Mouse (Mus musculus): Measurements from ENCODE around the gene Herc4. TPM values are rescaled to one million over a fixed set of nuclear protein-coding genes. Genes with fewer than 3 reads are reported as not detected.

Gene Herc4
- polyA plus RNA-seq, 1 experiment from 2014 or later: 42.9 TPM

- no peak overlapping the region for H3K4me2 ChIP-seq
- ATAC-seq (ENCODE audit: insufficient number of reproducible peaks, insufficient read depth, low FRiP score, low TSS enrichment, low read depth): no peak
- no peak overlapping the region for H3K4me3 ChIP-seq (replicated peaks)
- H3K9ac ChIP-seq (replicated peaks): no peak overlapping the region
- peaks cover 17% of the 10 kb centered on the region for H3K36me3 ChIP-seq
- H3K4me1 ChIP-seq (replicated peaks): no peaks in the 10 kb centered on the region
- H3K9me3 ChIP-seq: no peaks in the 10 kb centered on the region
- WGBS: 86% methylated on average over 3 of the region's 3 CpGs
- H3K27ac ChIP-seq: no peak overlapping the region
- no peaks in the 10 kb centered on the region for H3K27me3 ChIP-seq
These were observed 15.1 kb downstream of the Herc4 start for GRCm38 (mm10) chr10:63258696-63259095.

- WGBS: 89% methylated on average over 3 of the region's 3 CpGs
- Histone ChIP-seq H3K4me2 (no peak overlapping the region), H3K4me1 (replicated peaks) (no peaks in the 10 kb centered on the region), H3K9ac (replicated peaks) (no peak overlapping the region), H3K4me3 (replicated peaks) (no peak overlapping the region), H3K9me3 (no peaks in the 10 kb centered on the region), H3K27ac (no peak overlapping the region), H3K36me3 (peaks cover 18% of the 10 kb centered on the region), H3K27me3 (no peaks in the 10 kb centered on the region)
- no peak for ATAC-seq (ENCODE audit: insufficient number of reproducible peaks, insufficient read depth, low FRiP score, low TSS enrichment, low read depth)
These were observed 15.7 kb downstream of the Herc4 start for GRCm38 (mm10) chr10:63259340-63259739.

- Histone ChIP-seq H3K9ac (replicated peaks) (no peak overlapping the region), H3K36me3 (peaks cover 64% of the 10 kb centered on the region), H3K4me2 (no peak overlapping the region), H3K4me1 (replicated peaks) (no peaks in the 10 kb centered on the region), H3K27me3 (no peaks in the 10 kb centered on the region), H3K4me3 (replicated peaks) (no peak overlapping the region), H3K27ac (no peak overlapping the region), H3K9me3 (peaks cover 5% of the 10 kb centered on the region; the same call in 1 of the 2 replicates)
- no peak for ATAC-seq (ENCODE audit: insufficient number of reproducible peaks, insufficient read depth, low FRiP score, low TSS enrichment, low read depth)
- WGBS: 92% methylated on average over 2 of the region's 2 CpGs
These were observed 24.3 kb downstream of the Herc4 start for GRCm38 (mm10) chr10:63267941-63268340.

GRCm38 (mm10) chr10:63272401-63272800 is 28.8 kb downstream of the Herc4 start:
- ATAC-seq (ENCODE audit: insufficient number of reproducible peaks, insufficient read depth, low FRiP score, low TSS enrichment, low read depth): no peak
- H3K36me3 ChIP-seq: peaks cover 65% of the 10 kb centered on the region

GRCm38 (mm10) chr10:63272868-63273267 is 29.3 kb downstream of the Herc4 start:
- H3K9ac ChIP-seq (replicated peaks): no peak overlapping the region
- H3K36me3 ChIP-seq: peaks cover 66% of the 10 kb centered on the region
- no peaks in the 10 kb centered on the region for H3K9me3 ChIP-seq
- H3K4me1 ChIP-seq (replicated peaks): no peaks in the 10 kb centered on the region
- no peak overlapping the region for H3K4me3 ChIP-seq (replicated peaks)
- no peak overlapping the region for H3K4me2 ChIP-seq
- H3K27ac ChIP-seq: no peak overlapping the region
- H3K27me3 ChIP-seq: no peaks in the 10 kb centered on the region
- no peak for ATAC-seq (ENCODE audit: insufficient number of reproducible peaks, insufficient read depth, low FRiP score, low TSS enrichment, low read depth)
- WGBS: 94% methylated on average over 5 of the region's 5 CpGs

More at GRCm38 (mm10) chr10:63272401-63272800, 28.8 kb downstream of the Herc4 start:
- H3K4me2 ChIP-seq: no peak overlapping the region
- no peak overlapping the region for H3K9ac ChIP-seq (replicated peaks)
- no peaks in the 10 kb centered on the region for H3K27me3 ChIP-seq
- H3K9me3 ChIP-seq: no peaks in the 10 kb centered on the region
- H3K27ac ChIP-seq: no peak overlapping the region
- H3K4me3 ChIP-seq (replicated peaks): no peak overlapping the region
- no peaks in the 10 kb centered on the region for H3K4me1 ChIP-seq (replicated peaks)

GRCm38 (mm10) chr10:63277010-63277409 is 33.4 kb downstream of the Herc4 start:
- Histone ChIP-seq H3K4me3 (replicated peaks) (no peak overlapping the region), H3K4me1 (replicated peaks) (no peaks in the 10 kb centered on the region), H3K27ac (no peak overlapping the region), H3K9ac (replicated peaks) (no peak overlapping the region), H3K36me3 (peaks cover 71% of the 10 kb centered on the region), H3K27me3 (no peaks in the 10 kb centered on the region), H3K9me3 (no peaks in the 10 kb centered on the region), H3K4me2 (no peak overlapping the region)
- ATAC-seq (ENCODE audit: insufficient number of reproducible peaks, insufficient read depth, low FRiP score, low TSS enrichment, low read depth): no peak
- 95% methylated on average over 3 of the region's 3 CpGs for WGBS

GRCm38 (mm10) chr10:63279851-63280250 is 36.2 kb downstream of the Herc4 start:
- peaks cover 74% of the 10 kb centered on the region for H3K36me3 ChIP-seq
- no peak overlapping the region for H3K9ac ChIP-seq (replicated peaks)
- no peak overlapping the region for H3K27ac ChIP-seq
- no peak overlapping the region for H3K4me3 ChIP-seq (replicated peaks)
- no peaks in the 10 kb centered on the region for H3K9me3 ChIP-seq
- H3K4me2 ChIP-seq: no peak overlapping the region
- no peaks in the 10 kb centered on the region for H3K4me1 ChIP-seq (replicated peaks)
- no peak for ATAC-seq (ENCODE audit: insufficient number of reproducible peaks, insufficient read depth, low FRiP score, low TSS enrichment, low read depth)
- WGBS: 93% methylated on average over 3 of the region's 3 CpGs
- no peaks in the 10 kb centered on the region for H3K27me3 ChIP-seq

- Histone ChIP-seq H3K4me1 (replicated peaks) (no peaks in the 10 kb centered on the region), H3K27me3 (no peaks in the 10 kb centered on the region), H3K4me3 (replicated peaks) (no peak overlapping the region), H3K9ac (replicated peaks) (no peak overlapping the region), H3K36me3 (peaks cover 77% of the 10 kb centered on the region), H3K9me3 (no peaks in the 10 kb centered on the region), H3K27ac (no peak overlapping the region), H3K4me2 (no peak overlapping the region)
- ATAC-seq (ENCODE audit: insufficient number of reproducible peaks, insufficient read depth, low FRiP score, low TSS enrichment, low read depth): no peak
- WGBS: 91% methylated on average over 4 of the region's 4 CpGs
These were observed 38.8 kb downstream of the Herc4 start for GRCm38 (mm10) chr10:63282417-63282816.

GRCm38 (mm10) chr10:63282846-63283245 is 39.2 kb downstream of the Herc4 start:
- 83% methylated on average over 7 of the region's 7 CpGs for WGBS
- Histone ChIP-seq H3K4me2 (no peak overlapping the region), H3K9ac (replicated peaks) (no peak overlapping the region), H3K9me3 (no peaks in the 10 kb centered on the region), H3K4me1 (replicated peaks) (no peaks in the 10 kb centered on the region), H3K27me3 (no peaks in the 10 kb centered on the region), H3K4me3 (replicated peaks) (no peak overlapping the region), H3K36me3 (peaks cover 77% of the 10 kb centered on the region), H3K27ac (no peak overlapping the region)
- no peak for ATAC-seq (ENCODE audit: insufficient number of reproducible peaks, insufficient read depth, low FRiP score, low TSS enrichment, low read depth)

- H3K36me3 ChIP-seq: peaks cover 75% of the 10 kb centered on the region
- no peak overlapping the region for H3K4me3 ChIP-seq (replicated peaks)
- no peaks in the 10 kb centered on the region for H3K27me3 ChIP-seq
- no peak overlapping the region for H3K27ac ChIP-seq
- H3K9me3 ChIP-seq: no peaks in the 10 kb centered on the region
- no peaks in the 10 kb centered on the region for H3K4me1 ChIP-seq (replicated peaks)
- no peak overlapping the region for H3K4me2 ChIP-seq
- no peak for ATAC-seq (ENCODE audit: insufficient number of reproducible peaks, insufficient read depth, low FRiP score, low TSS enrichment, low read depth)
- no peak overlapping the region; the same call in 1 of the 2 replicates for H3K9ac ChIP-seq (replicated peaks)
- 95% methylated on average over 2 of the region's 2 CpGs for WGBS
These were observed 58.7 kb downstream of the Herc4 start for GRCm38 (mm10) chr10:63302356-63302755.

- H3K9ac ChIP-seq (replicated peaks): no peak overlapping the region
- H3K4me3 ChIP-seq (replicated peaks): no peak overlapping the region
- no peaks in the 10 kb centered on the region for H3K27me3 ChIP-seq
- H3K27ac ChIP-seq: no peak overlapping the region
- ATAC-seq (ENCODE audit: insufficient number of reproducible peaks, insufficient read depth, low FRiP score, low TSS enrichment, low read depth): no peak
- H3K9me3 ChIP-seq: no peaks in the 10 kb centered on the region
- 48% methylated on average over 10 of the region's 10 CpGs for WGBS
- H3K36me3 ChIP-seq: peaks cover 81% of the 10 kb centered on the region
- no peaks in the 10 kb centered on the region for H3K4me1 ChIP-seq (replicated peaks)
- no peak overlapping the region for H3K4me2 ChIP-seq
These were observed 65.2 kb downstream of the Herc4 start for GRCm38 (mm10) chr10:63308582-63309366.

- no peak overlapping the region for H3K9ac ChIP-seq (replicated peaks)
- no peak overlapping the region for H3K27ac ChIP-seq
- H3K4me1 ChIP-seq (replicated peaks): no peaks in the 10 kb centered on the region
- no peak overlapping the region for H3K4me2 ChIP-seq
- H3K36me3 ChIP-seq: peaks cover 75% of the 10 kb centered on the region
- no peaks in the 10 kb centered on the region for H3K9me3 ChIP-seq
- ATAC-seq (ENCODE audit: insufficient number of reproducible peaks, insufficient read depth, low FRiP score, low TSS enrichment, low read depth): no peak
- H3K27me3 ChIP-seq: no peaks in the 10 kb centered on the region
- H3K4me3 ChIP-seq (replicated peaks): no peak overlapping the region
- 87% methylated on average over 1 of the region's 1 CpGs for WGBS
These were observed 70.1 kb downstream of the Herc4 start for GRCm38 (mm10) chr10:63313726-63314125.
